Mouse (Mus musculus) embryo, embryonic 9.5 days (tissue): ENCODE measurements around the gene Ppp1r12b.

Experiments
- DNase-seq: peaks from one replicate; pipeline ENCODE4 v3.0.0-alpha.2; 2017; ENCODE audit errors: extremely low spot score

The Ppp1r12b gene

GRCm38 (mm10) chr1:134721486-134721885 lies 234.3 kb downstream of the Ppp1r12b start:
- no peak for DNase-seq

- no peak for DNase-seq
Measured at GRCm38 (mm10) chr1:134719718-134720304, 235.9 kb downstream of the Ppp1r12b start.

GRCm38 (mm10) chr1:134715092-134715491 lies 240.7 kb downstream of the Ppp1r12b start:
- no peak for DNase-seq

GRCm38 (mm10) chr1:134714166-134714565 lies 241.6 kb downstream of the Ppp1r12b start:
- no peak for DNase-seq

GRCm38 (mm10) chr1:134713421-134713969 lies 242.2 kb downstream of the Ppp1r12b start:
- peak; percentile 53 for DNase-seq

- DNase-seq = no peak
Measured at GRCm38 (mm10) chr1:134712781-134713299, 242.9 kb downstream of the Ppp1r12b start.

GRCm38 (mm10) chr1:134711653-134712052 lies 244.1 kb downstream of the Ppp1r12b start:
- no peak for DNase-seq

- no peak for DNase-seq
Measured at GRCm38 (mm10) chr1:134711061-134711460, 244.7 kb downstream of the Ppp1r12b start.

- no peak for DNase-seq
Measured at GRCm38 (mm10) chr1:134709411-134710306, 246.1 kb downstream of the Ppp1r12b start.

GRCm38 (mm10) chr1:134708801-134709385 lies 246.8 kb downstream of the Ppp1r12b start:
- peak; percentile 72 for DNase-seq

- no peak for DNase-seq
Measured at GRCm38 (mm10) chr1:134708274-134708673, 247.5 kb downstream of the Ppp1r12b start.

GRCm38 (mm10) chr1:134707516-134707915 lies 248.2 kb downstream of the Ppp1r12b start:
- no peak for DNase-seq

GRCm38 (mm10) chr1:134706549-134706948 lies 249.2 kb downstream of the Ppp1r12b start:
- no peak for DNase-seq
